Mouse (Mus musculus) midbrain, embryonic 10.5 days (tissue): Measurements from ENCODE around the gene Ube2l6. TPM values are rescaled to one million over a fixed set of nuclear protein-coding genes. Genes with fewer than 3 reads are reported as not detected.

Experiments
- DNase-seq: peaks from one replicate; pipeline ENCODE4 v3.0.0-alpha.2; 2017; ENCODE audit warnings: low spot score
- H3K27ac ChIP-seq: fragments of 300-500 bp; sonication (generic); replicated peaks from 2 replicates; pipeline ENCODE4 v1.5.1; 2016; ENCODE audit warnings: mild to moderate bottlenecking
- H3K27me3 ChIP-seq: fragments of 300-500 bp; sonication (generic); 2 replicates; pipeline ENCODE4 v1.6.1; 2016; ENCODE audit warnings: low read depth, mild to moderate bottlenecking; ENCODE audit not compliant: poor library complexity, severe bottlenecking
- H3K36me3 ChIP-seq: fragments of 300-500 bp; sonication (generic); 2 replicates; pipeline ENCODE4 v1.6.1; 2016; ENCODE audit warnings: mild to moderate bottlenecking, moderate library complexity
- H3K4me1 ChIP-seq: fragments of 300-500 bp; sonication (generic); 2 replicates; pipeline ENCODE4 v1.6.1; 2016
- H3K4me3 ChIP-seq: fragments of 300-500 bp; sonication (generic); 2 replicates; pipeline ENCODE4 v1.5.1; 2016; ENCODE audit warnings: mild to moderate bottlenecking, moderate library complexity
- H3K9me3 ChIP-seq: fragments of 300-500 bp; sonication (generic); replicated peaks from 2 replicates; pipeline ENCODE4 v1.6.1; 2016; ENCODE audit warnings: mild to moderate bottlenecking
- WGBS: fragments of 180-500 bp; shearing (Covaris S2); methylation state at CpG from one replicate; pipeline ENCODE4 v1.1.7; 2016; 5-methylcytosine and 5-hydroxymethylcytosine counted together
- polyA plus RNA-seq: library from polyadenylated mRNA; unstranded; fragments of >200 nt; fragmentation: Nextera tagmentation; extraction: Ambion mirVana; gene quantifications from 2 replicates; pipeline ENCODE4 v1.2.1, GENCODE M21; 2016

The Ube2l6 gene
- polyA plus RNA-seq, 1 experiment from 2014 or later: 33.0 TPM

DNA sequence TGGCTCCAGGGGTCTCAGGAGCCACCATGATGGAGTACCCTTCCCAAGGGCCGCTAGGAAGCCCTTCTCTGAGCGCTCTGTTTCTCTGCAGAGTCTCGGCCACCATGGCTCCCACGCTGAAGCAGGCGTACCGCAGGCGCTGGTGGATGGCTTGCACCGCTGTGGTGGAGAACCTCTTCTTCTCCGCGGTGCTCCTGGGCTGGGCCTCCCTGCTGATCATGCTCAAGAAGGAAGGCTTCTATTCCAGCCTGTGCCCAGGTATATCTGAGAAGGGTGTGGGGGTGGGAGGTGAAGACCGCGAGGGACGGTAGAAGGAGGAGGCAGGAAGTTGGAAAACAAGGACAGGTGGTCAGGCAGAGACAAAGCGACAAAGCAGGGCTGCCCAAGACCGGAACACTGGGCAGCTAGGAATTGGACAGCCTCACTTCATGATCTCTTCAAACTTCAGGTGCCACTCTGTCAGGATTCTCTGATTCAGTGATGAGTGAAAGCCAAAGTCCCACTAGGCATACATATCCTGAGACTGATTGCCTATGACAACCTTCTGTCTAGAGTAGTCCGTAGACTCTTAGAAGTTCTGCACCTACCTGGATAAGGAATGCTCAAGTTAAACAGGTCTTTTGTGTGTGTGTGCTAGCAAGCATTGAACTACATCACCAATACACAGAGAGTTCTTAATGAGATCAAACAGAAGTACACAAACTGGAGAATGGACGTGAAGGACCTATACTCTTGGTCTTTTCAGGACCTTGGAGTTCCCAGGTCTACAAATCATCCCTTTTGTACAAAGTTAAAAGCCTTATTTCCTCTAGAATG is 42.3 kb downstream of the Ube2l6 start:
- Histone ChIP-seq H3K27me3 (peaks cover 34% of the 10 kb centered on the region), H3K4me1 (peaks cover 40% of the 10 kb centered on the region), H3K9me3 (no peaks in the 10 kb centered on the region), H3K27ac (peak overlapping the region; percentile 93), H3K36me3 (peaks cover 23% of the 10 kb centered on the region), H3K4me3 (peak overlapping the region; percentile 80)
- no peak for DNase-seq
- 10% methylated on average over 17 of the region's 17 CpGs for WGBS

DNA sequence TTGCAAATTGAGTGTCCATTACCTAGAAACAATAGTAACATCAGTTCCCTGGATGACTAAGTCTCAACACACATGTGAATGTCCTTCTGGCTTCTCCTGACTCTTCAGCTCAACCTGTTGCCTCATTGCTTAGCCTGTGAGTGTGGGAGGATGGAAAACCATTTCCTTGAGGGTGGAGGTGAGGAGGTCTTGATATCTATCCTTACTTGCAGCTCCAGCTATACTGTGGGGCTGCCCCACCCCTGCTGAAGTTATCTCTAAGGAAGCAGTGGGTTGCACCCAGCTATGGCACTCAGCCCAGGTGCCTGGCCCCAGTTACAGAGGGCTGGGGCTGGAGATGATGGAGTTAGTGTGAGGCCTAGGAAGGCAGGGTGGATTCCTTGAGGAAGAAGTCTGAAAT is 43.3 kb downstream of the Ube2l6 start:
- no peak for DNase-seq
- Histone ChIP-seq H3K4me3 (peak overlapping the region; percentile 80), H3K4me1 (peaks cover 40% of the 10 kb centered on the region), H3K9me3 (no peaks in the 10 kb centered on the region), H3K27me3 (peaks cover 26% of the 10 kb centered on the region), H3K36me3 (peaks cover 32% of the 10 kb centered on the region), H3K27ac (no peak overlapping the region)

DNA sequence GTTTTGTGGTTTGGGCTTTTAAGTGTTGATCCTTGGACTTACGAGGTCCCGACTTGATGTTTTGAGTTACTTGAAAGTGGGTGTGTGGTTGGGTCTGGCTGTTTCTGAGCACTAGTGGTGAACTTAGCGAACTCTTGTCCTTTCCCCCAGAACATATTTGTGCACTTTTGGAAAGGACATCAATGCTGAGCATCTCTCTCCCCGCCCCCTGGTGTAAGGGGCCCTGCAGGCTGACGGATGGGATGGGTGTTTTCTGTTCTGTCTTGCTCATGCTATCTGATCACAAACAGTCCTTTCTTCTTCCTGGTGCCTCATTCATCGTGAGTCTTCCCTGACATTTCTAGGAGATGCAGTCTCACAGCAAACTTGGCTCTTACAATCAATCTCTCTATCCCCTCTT is 45.0 kb downstream of the Ube2l6 start:
- H3K27me3 ChIP-seq: peaks cover 9% of the 10 kb centered on the region
- no peak for DNase-seq
- no peaks in the 10 kb centered on the region for H3K9me3 ChIP-seq
- no peak overlapping the region for H3K4me3 ChIP-seq
- peaks cover 35% of the 10 kb centered on the region for H3K4me1 ChIP-seq
- peaks cover 47% of the 10 kb centered on the region for H3K36me3 ChIP-seq
- 86% methylated on average over 6 of the region's 6 CpGs for WGBS
- H3K27ac ChIP-seq: no peak overlapping the region

DNA sequence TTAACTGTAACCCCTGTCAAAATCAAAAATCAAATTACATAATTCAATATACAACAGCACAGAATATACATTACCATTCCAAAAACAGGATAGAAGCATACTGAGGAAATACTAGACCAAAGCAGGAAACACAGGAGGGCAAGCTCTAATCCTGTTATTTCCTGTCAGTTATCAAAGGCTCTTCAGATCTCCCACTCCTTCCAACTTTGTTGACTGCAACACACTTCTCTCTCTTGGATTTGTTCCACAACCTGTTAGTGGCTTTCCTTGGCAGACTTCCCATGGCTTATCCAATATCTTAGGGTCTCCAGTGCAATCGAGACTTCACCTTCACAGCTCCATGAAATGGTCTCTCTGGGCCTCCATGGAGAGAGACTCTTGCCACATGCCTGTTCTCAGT is 46.6 kb downstream of the Ube2l6 start:
- Histone ChIP-seq H3K27me3 (no peaks in the 10 kb centered on the region), H3K4me3 (no peak overlapping the region), H3K27ac (no peak overlapping the region), H3K36me3 (peaks cover 63% of the 10 kb centered on the region), H3K9me3 (no peaks in the 10 kb centered on the region), H3K4me1 (peaks cover 25% of the 10 kb centered on the region)
- 87% methylated on average over 1 of the region's 1 CpGs for WGBS
- no peak for DNase-seq

DNA sequence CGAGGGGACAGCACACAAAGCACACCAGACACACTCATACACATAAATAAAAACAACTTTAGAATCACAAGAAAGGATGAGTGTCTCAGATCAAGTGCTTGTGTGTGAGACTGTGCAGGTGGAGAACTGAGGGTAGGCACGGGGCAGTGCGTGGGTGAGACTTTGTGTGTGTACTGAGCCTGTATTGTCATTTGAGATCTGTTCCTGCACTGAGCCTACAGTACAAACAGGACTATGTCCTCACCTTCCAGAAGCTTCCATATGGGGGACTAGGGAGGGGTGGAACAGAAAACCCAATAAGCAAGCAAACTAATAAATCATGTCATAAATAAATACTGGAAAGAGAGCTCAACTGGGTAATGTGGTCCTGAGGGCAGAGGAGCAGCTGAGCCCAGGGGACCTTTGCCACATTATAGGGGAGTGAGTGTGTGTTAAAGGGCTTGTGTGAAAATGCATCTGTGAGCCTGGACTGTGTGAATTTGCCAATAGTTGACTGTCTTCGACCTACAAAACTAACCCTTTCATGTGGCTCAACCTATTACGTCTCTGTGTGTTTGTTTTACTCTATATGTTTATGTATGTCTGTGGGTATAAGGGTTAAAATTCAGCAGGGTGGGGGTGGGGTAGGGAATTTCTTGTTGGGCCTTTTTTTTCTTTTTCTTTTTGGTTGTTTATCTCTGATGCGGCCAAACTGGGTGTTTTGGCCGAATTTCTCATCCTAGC is 51.9 kb downstream of the Ube2l6 start:
- Histone ChIP-seq H3K4me3 (0 out of 2 replicates have a peak overlapping the region, but pooled peaks have one; percentile 22), H3K9me3 (no peaks in the 10 kb centered on the region), H3K27ac (0 out of 2 replicates have a peak overlapping the region, but pooled peaks have one; percentile 6), H3K36me3 (peaks cover 86% of the 10 kb centered on the region), H3K27me3 (no peaks in the 10 kb centered on the region), H3K4me1 (peaks cover 21% of the 10 kb centered on the region)
- no peak for DNase-seq
- WGBS: 60% methylated on average over 7 of the region's 7 CpGs

DNA sequence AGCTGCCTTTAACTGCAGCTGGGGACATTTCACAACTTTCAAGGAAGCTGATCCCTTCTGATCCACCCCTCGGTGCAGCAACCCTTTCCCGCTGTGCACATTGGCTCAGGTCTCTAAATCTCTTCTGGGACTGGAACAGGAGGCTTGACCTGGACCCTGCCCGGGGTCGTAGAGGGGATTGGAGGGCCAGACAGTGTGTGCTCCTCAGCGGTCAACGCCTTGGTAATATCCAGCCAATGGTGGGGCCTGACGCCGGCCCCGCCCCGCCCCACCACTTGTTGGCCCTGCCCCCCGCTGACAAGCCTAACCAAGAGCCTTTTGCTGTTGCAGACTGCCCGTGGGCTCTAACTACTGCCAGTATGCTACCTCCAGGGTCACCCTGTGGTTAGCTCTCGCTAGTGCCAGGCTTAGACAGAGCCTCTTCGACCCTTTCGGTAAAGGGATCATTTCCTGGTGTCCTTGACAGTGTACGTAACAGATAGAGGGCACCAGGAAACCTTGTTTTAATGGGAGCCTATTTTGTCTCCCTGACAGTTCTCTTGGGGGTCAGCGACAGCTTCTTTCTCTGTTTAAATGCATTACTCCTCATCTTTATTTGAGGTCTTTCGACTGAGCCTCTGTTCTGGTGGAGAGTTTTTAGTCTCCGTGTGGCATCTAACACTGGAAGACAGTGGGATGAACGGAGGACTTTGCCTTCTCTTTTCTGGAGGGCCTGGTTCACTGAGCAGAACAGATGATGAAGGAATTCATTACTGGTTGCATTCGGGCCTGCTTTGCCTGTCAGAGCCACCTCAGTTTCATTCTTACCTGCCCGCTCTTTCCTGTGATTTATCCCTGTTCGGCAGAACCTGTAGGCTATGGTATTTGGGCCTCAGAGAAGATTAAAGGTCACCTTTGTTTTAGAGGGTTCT is 52.8 kb downstream of the Ube2l6 start:
- 30% methylated on average over 23 of the region's 23 CpGs for WGBS
- no peaks in the 10 kb centered on the region for H3K27me3 ChIP-seq
- H3K27ac ChIP-seq: 0 out of 2 replicates have a peak overlapping the region, but pooled peaks have one; percentile 6
- no peaks in the 10 kb centered on the region for H3K9me3 ChIP-seq
- H3K4me1 ChIP-seq: peaks cover 21% of the 10 kb centered on the region
- peaks cover 85% of the 10 kb centered on the region for H3K36me3 ChIP-seq
- 0 out of 2 replicates have a peak overlapping the region, but pooled peaks have one; percentile 22 for H3K4me3 ChIP-seq
- DNase-seq: peak; percentile 76

DNA sequence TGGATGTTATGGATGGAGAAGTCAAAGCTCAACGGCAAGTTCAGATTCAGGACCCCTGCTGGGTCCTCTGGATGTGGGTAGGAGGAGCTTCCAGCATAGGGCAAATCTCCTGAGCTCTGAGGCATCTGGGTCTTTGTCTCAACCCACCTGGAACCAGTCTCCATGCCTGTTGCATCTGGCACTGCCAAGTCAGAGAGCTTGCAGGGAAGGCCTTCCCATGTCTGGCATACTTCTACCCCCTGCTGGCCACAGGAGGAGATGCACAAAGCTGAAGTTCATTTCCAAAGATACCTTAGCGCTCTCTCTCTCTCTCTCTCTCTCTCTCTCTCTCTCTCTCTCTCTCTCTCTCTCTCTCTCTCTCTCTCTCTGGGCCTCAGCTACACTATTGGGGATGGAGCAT is 57.1 kb downstream of the Ube2l6 start:
- H3K27ac ChIP-seq: no peak overlapping the region
- H3K9me3 ChIP-seq: no peaks in the 10 kb centered on the region
- peak; percentile 49 for DNase-seq
- H3K4me3 ChIP-seq: no peak overlapping the region
- 81% methylated on average over 2 of the region's 2 CpGs for WGBS
- peaks cover 83% of the 10 kb centered on the region for H3K36me3 ChIP-seq
- H3K27me3 ChIP-seq: no peaks in the 10 kb centered on the region
- H3K4me1 ChIP-seq: peaks cover 11% of the 10 kb centered on the region

DNA sequence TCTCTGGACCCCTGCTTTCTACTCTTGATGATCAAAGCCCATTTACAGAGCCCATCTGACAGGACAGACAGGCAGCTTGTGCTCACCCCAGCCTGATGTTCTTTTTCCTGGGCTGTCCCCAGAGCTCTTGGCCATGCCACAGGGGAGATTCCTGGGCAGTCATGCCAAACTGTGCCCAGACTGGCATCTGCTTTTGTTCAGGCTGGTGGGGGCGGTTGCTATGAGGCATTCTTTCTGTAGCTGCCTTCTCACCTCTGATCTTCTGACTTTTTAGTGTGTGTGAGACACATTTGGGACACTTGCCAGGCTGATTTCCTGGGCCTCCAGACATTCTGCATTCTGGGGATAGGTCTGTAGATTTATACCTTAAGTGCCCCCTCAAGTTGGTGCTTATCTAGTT is 59.9 kb downstream of the Ube2l6 start:
- peaks cover 86% of the 10 kb centered on the region for H3K36me3 ChIP-seq
- H3K27ac ChIP-seq: no peak overlapping the region
- no peak overlapping the region for H3K4me3 ChIP-seq
- H3K27me3 ChIP-seq: no peaks in the 10 kb centered on the region
- no peaks in the 10 kb centered on the region for H3K4me1 ChIP-seq
- no peak for DNase-seq
- 100% methylated on average over 1 of the region's 1 CpGs for WGBS
- H3K9me3 ChIP-seq: no peaks in the 10 kb centered on the region

Other genes starting within 250 kb of the Ube2l6 start
- 37.5 and 40.9 TPM in 2 replicates for gene Ctnnd1, start 148.1 kb upstream of the Ube2l6 start, polyA plus RNA-seq
- gene Btbd18, start 139.7 kb upstream of the Ube2l6 start, polyA plus RNA-seq: 0.22 and 0.47 TPM in 2 replicates
- 505 and 545 TPM in 2 replicates for gene Selenoh, start 128.1 kb upstream of the Ube2l6 start, polyA plus RNA-seq
- not detected in 2 replicates for gene Gm28635, start 120.8 kb upstream of the Ube2l6 start, polyA plus RNA-seq
- 46.8 and 48.4 TPM in 2 replicates for gene Med19, start 120.4 kb upstream of the Ube2l6 start, polyA plus RNA-seq
- 186 and 196 TPM in 2 replicates for gene Tmx2, start 119.7 kb upstream of the Ube2l6 start, polyA plus RNA-seq
- gene Zdhhc5, start 83.6 kb upstream of the Ube2l6 start, polyA plus RNA-seq: 22.8 and 26.0 TPM in 2 replicates
- gene Clp1, start 71.5 kb upstream of the Ube2l6 start, polyA plus RNA-seq: 51.6 and 52.6 TPM in 2 replicates
- gene Ypel4, start 64.8 kb upstream of the Ube2l6 start, polyA plus RNA-seq: 8.2 and 14.7 TPM in 2 replicates
- gene Gm19426, start 55.2 kb upstream of the Ube2l6 start, polyA plus RNA-seq: 9.0 and 10.8 TPM in 2 replicates
- gene Serping1, start 23.4 kb upstream of the Ube2l6 start, polyA plus RNA-seq: 27.6 and 35.8 TPM in 2 replicates
- gene Smtnl1, start 23.8 kb downstream of the Ube2l6 start, polyA plus RNA-seq: 0.20 TPM in 1 of 2 replicates, not detected in the other
- gene Timm10, start 28.2 kb downstream of the Ube2l6 start, polyA plus RNA-seq: 56.4 and 64.0 TPM in 2 replicates
- 22.4 and 26.1 TPM in 2 replicates for gene Slc43a1, start 40.0 kb downstream of the Ube2l6 start, polyA plus RNA-seq
- 1.4 and 1.8 TPM in 2 replicates for gene Rtn4rl2, start 87.9 kb downstream of the Ube2l6 start, polyA plus RNA-seq
- gene Slc43a3, start 137.8 kb downstream of the Ube2l6 start, polyA plus RNA-seq: 22.1 and 24.7 TPM in 2 replicates
- 0.32 TPM in 1 of 2 replicates, not detected in the other for gene Prg2, start 181.6 kb downstream of the Ube2l6 start, polyA plus RNA-seq
- not detected in 2 replicates for gene Prg3, start 189.4 kb downstream of the Ube2l6 start, polyA plus RNA-seq
- gene Ssrp1, start 238.4 kb downstream of the Ube2l6 start, polyA plus RNA-seq: 392 and 411 TPM in 2 replicates
- 4.7 and 6.2 TPM in 2 replicates for gene P2rx3, start 238.6 kb downstream of the Ube2l6 start, polyA plus RNA-seq
- 29.9 and 33.7 TPM in 2 replicates for gene Tnks1bp1, start 249.2 kb downstream of the Ube2l6 start, polyA plus RNA-seq